Mouse (Mus musculus) kidney, postnatal 36 days (tissue): ENCODE measurements at regions not wholly inside any gene's neighbourhood (a gene's known extent, or its start where the extent isn't known, plus 50 kb on each side); places are given as distances from the start of the nearest gene placed in this dataset.

Experiments
- DNase-seq, 2 experiments: peaks; one replicate each; pipeline ENCODE4 v3.0.0; 2021 to 2022; ENCODE audit warnings: mixed read lengths in 2 of 2

DNA sequence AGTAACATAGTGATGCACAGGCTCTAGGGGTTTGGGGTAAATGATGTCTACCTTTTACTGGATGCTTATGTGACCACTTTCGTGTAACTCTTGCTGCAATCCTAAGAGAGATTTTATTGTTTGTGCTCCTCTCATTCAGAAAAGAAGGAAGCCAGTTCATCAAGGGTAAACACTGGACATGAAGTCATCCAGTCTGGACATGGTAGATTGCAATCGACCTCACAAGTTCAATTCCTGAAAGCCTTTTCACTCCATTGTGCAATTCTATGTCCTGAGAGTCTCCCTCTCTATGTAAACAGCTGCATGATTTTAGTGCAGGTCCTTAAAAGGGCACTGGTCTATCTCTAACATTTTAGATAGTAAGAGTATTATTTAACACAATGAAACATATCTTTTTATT, 73.5 kb upstream of the Gm16223 start:
- no peak for DNase-seq

DNA sequence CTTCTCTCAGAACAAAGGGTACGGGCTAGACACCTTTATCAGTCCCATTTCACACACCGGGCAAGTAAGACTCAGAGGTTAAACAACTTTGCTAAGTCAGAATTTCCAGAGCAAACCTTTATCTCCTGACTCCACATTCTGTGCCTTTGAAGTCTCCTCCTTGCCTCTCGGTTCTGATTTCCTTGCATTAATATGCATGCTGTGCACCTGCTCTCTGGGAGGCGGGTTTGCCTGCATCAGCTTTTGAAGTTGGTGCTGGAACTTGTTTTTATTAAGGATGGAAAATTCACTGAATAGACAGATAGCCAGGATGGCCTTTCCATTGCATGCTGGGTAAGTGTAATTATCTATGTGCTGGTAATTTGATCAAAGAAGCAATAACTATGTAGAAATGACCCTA, 84.2 kb upstream of the Gm16223 start:
- DNase-seq = no peak

DNA sequence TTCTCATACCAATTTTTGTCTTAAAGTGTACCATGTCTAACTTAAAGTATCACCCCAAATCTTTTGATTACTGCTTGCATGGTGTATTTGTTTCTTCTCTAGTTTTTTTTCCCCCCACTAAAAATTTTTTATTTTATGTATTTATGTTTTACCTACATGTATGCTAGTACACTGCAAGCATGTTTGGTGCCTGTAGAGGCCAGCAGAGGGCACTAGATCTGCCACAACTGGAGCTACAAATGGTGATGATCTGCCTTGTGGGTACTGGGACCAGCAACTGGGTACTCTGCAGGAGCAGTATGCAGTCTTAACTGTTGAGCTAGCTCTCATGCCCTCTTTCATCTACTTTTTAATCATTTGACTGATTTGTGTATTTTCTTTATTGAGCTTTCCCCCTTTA, 92.2 kb upstream of the Gm16223 start:
- peak in 1 of 2 experiments; percentile 1 for DNase-seq

DNA sequence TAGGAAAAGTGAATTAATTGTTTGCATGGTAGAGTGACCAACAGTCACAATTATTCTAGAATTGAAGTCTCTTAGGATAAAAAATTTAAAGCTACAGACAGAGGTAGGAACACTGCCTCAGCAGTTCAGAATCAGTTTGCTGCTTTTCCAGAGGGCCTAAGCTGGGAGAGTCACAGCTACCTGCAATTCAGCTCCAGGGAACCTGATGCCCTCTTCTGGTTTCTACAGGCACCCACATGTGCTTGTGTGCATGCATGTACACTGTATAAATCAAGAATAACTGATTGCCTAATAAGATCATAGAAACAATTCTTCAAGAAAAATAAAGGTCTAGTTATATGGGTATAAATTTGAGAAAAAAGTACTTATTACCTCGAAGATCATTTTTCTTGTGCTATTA, 96.6 kb upstream of the Gm16223 start:
- DNase-seq = peak; percentile 8 to 20

DNA sequence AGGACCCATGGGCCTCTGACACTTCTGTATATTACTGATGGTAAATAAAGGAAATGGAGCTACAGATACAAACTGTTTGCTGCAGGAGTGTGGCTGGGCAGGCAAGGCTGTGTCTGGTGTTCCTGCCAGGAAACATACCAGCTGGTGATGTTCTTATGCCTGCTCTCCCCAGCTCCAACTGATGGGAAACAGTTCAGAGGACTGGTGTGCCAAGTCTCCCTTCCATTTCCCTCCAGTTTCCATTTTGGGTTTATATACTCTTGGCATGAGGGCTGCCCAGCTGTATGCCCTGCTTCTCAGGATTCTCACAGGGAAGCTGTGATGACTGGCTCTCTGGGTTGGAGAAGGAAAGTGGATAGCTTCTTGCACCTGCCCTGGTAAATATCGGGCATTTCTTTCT, 100.8 kb upstream of the Gm16223 start:
- DNase-seq = no peak

DNA sequence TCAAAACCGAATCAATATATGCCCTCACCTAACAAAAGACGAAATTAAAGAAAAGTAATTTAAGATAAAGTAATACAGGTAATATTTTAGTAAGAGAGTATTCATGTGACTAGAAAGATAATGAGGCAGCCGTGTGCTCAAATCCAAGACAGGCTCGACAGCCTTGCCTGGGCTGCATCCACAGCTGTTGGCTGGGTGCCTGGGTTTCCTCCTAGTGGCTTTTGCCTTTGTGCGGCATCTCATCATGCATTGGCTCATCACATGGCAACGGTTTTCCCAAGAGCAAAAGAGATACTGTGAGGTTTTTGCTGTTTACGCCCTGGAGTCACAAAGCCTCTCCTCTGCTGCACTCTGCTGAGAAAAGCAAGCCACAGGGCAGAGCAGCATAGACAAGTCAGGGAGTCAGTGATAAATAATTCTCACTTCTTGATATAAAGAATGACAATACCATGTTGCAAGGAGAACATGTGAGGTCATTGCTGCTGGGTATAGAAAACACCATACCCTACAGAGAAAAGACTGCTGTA, 103.1 kb upstream of the Bod1l start:
- no peak for DNase-seq

DNA sequence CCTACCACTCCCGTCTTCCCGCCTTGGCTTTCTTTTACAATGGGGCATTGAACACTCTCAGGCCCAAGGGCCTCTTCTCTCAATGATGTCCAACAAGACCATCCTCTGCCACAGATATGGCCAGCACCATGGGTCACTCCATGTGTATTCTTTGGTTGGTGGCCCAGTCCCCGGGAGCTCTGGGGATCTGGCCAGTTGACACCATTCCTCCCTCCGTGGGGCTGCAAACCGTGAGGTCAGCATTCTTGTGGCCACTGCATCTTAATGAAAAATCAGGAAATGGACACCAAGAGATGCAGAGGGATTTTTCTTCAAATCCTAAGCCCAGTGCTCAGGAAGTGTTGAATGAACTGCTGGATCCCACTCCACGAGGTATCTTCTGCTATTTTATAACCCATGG, 99.3 kb upstream of the Bod1l start:
- no peak for DNase-seq

DNA sequence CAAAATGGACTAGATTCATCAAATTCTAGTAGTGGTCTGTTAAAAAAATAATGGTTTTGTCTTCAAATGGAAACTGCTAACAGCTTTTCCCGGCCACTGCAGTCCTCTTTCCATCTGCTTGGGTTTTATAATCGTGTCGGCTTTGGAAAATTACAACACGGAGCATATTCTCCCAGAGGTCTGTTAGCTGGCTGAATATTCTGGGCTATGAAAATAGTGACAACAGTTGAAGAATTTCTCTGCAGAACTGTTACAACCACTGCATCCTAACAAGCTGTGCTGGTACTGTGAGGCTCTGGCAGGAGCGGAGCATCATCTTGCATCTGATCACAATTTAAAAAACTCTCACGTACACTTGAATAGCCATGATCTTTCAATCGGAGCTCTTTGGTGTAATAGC, 98.0 kb upstream of the Bod1l start:
- DNase-seq = no peak

DNA sequence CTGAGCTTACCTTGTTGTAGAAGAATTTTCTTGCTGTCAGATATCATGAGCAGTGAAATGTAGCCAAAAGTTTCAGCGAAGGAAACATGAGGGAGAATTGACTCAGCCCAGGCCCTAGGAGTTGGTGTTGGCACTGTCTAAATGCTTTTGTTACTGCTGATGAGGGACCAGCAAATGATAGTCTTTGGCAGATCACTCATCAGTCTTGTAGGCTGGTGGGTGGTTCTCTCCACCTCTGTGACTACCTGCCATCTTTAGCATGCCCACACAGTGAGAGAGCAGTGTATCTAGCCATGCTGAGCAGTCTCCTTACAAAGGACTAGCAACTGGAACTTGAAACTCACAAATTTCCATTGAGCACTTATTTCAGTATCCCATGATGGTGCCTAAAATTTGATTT, 97.1 kb upstream of the Bod1l start:
- DNase-seq = no peak

DNA sequence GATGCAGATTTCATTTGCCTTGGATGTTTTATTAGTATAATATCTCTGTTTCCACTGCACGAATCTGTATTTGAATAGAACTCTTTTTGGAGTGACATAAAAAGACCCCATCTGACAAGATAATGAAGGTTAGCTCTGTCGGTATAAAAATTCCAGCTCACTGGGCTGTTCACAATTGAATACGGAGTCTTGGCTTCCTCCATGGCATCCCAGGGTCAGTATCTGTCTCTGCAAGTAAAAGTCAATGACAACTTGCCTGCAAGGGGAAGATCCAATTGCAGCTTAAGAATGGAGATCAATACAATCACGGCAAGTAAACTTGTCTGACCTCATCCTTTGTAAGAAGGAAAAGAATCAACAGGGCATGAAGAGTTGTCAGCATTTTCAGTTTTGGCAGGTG, 95.6 kb upstream of the Bod1l start:
- DNase-seq = no peak

DNA sequence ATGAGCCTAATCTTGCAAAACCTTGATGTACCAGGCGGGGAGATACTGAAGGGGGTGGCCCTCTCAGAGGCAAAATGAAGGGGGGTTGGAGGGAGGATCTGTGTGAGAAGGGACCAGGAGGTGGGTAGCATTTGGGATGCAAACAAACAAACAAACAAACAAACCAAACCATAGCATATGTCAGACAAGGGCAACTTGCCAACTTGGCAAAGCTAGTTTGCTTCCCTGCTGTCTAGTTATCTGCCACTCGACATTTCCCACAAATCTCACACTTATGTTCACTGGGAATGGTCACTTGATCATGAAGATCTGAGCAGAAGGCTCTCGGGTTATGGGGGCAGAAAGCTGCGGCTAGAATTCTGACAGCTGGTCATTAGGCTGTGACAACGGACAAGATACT, 65.9 kb upstream of the Bod1l start:
- DNase-seq = no peak

DNA sequence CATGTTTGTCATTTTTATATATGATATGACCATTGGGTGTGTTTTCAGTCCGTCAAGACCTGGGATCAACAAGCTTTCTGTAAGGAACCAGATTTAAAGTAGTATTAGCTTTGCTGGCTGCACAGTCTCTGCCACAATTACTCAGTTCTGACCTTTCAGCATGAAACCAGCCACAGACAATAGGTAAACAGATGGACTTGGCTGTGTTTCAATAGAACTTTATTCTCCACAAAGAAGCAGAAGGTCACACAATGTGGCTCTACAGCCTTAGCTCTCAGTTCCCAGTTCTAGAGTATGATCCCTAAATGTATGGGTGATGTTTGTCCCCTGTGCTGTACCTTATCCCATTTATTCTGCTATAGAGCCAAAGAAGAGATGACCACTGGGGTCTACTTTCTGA, 63.6 kb upstream of the Bod1l start:
- DNase-seq = no peak

DNA sequence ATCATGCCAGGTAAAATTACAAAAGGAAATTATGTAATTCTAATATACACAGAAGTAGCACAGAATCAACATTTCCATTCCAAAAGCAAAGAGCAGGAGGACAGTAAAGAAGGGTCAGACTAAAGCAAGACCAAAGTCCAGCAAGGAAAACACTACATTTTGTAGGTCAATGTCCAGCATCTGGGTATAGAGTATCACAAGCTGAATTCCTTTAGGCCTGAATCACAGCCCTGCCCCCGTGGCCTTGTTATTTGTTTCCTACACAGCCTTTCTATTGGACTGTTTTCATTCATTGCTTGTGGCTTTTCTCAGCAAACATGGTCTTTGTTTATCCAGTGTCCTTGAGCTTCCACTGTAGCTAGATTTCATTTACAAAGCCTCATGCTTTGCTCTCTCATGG, 60.4 kb upstream of the Bod1l start:
- DNase-seq = no peak

DNA sequence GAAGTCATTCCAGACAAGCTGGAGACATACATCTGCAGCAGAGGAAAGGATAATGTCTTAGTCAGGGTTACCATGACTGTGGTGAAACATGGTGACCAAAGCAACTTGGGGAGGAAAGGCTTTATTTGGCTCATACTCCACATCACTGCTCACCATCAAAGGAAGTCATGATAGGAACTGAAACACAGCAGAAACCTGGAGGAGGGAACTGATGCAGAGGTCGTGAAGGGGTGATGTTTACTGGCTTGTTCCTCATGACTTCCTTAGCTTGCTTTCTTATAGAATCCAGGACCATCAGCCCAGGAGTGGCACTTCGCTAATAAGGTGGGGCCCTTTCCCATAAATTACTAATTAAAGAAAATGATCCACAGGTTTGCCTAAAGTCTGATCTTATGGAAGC, 55.1 kb upstream of the Bod1l start:
- no peak for DNase-seq

DNA sequence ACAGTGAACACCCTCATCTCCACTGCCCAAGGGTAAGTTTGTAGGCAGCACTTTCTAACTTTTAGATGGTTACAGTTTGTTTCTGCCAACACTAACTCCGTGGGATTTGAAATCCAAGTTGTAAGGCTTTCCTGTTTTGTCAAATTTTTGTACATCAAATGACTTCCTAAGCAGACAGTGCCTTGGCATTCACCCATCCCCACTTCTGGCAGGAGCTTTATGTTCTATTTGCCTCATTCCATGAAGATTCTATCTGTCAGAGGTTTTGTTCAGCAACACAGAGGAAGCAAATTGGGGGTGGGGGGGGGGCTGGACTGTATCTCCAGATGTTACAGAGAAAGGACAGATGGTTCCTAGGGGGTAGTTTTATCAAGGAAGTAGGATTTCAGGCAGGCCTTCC, 54.6 kb upstream of the Bod1l start:
- DNase-seq = no peak
